Mouse (Mus musculus) megakaryocyte-erythroid progenitor cell, adult 5-6 weeks (primary cell): ENCODE results near the gene Ubap1. TPM values are rescaled to one million over a fixed set of nuclear protein-coding genes. Genes with fewer than 3 reads are reported as not detected.

Experiments used
- ATAC-seq: replicated peaks from 2 replicates; pipeline ENCODE4 v1.8.0; 2016; ENCODE audit warnings: mild to moderate bottlenecking, inconsistent platforms; ENCODE audit not compliant: severe bottlenecking, poor library complexity, low FRiP score, low TSS enrichment
- total RNA-seq, 2 experiments: library from RNA; stranded (forward) in 1 of 2; stranded (reverse) in 1 of 2; fragments of 200-1000, 215-1000 nt in 1 of 2; fragments of >200 nt in 1 of 2; fragmentation: Nextera tagmentation in 1 of 2; gene quantifications; 2 replicates each; pipeline ENCODE4 v1.2.3; 2014 to 2017

The Ubap1 gene
- total RNA-seq, 2 experiments from 2014 or later, result 16.9 to 21.4 TPM

DNA sequence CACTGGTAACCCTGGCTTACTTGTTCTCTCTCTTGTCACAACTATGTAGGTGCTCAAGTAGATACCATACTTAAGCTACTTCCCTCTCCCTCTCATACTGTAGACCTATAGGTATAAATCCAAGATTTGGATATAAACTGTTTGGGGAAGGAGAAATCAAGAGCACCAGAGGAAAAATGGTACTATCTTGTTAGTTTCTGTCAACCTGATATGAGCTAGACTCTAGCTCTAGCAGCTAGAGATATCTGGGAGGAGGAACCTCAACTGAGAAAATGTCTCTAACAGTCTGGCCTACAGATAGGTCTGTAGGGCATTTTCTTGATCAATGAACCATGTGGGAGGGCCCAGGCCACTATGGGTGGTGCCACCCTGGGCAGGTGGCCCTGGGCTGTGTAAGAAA, 52.4 kb downstream of the Ubap1 start:
- ATAC-seq, result no peak; the same call in 1 of the 2 replicates

DNA sequence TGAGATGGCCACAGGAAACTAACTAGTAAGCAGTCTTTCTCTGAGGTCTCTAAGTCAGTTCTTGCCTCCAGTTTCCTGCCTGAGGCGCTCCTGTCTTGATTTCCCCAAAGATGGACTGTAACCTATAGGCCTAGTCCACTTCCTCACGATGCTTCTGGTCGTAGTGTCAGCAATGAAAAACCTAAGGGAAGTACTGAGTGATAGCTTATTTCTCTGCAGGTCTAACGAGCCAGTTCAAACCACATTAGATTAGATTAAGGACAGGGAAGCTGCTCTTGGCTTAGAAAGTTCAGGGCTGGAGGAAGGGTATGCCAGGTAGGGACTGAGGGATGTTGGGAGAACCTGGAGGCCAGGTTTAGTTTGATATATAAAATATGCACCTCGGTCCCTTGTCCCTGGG, 52.8 kb downstream of the Ubap1 start:
- no peak for ATAC-seq

DNA sequence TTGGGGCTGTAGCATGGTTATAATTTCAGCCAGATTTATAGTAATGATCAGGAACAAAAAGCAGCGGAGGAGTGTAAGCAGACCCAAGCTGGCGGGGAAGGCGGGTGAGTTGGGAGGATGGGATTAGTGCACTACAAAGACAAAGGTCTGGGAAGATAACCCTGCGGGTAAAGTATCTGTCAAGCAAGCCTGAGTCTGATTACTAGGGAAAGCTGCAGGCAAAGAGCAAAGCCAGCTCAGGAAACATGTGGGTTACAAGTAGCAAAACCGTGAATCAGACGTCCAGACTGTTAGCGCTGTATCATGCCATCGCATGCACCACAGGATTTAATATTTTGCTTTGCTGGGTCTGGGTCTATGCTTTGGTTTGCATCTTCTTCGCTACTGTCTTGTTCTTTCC, 57.8 kb downstream of the Ubap1 start:
- no peak for ATAC-seq

DNA sequence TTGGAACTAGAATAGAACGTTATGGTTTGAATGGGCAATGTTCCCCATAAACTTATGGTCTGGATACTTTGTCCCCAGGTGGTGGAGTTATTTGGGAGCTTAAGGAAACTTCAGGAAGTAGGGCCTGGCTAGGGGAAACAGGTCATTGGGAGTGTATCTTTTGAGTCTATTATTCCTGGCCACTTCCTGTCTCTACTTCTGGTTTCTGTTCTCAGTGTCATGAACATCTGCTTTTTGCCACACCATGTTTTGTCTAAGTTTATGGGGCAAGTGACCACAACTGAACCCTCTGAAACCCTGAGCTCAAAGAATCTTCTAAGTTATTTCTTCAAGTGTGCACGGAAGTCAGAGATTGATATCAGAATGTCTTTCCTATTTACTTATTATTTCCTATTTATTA, 58.6 kb downstream of the Ubap1 start:
- no peak for ATAC-seq

DNA sequence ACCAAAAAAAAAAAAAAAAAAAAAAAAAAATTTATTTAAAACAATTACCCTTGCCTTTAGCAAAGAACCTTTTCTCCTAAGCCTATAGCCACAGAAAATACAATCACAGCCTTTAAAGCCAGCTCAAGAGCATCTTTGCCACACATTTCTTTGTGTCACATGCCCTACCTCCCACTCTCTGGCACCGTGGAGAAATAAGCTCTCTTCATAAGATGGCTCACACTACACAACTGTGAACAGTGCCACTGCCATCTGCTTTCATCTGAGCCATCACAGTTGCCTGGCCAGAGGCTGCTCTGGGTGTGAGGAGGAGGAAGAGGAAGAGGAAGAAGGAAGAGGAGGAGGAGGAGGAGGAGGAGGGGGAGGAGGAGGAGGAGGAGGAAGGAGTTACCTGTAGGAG, 60.5 kb downstream of the Ubap1 start:
- no peak for ATAC-seq

DNA sequence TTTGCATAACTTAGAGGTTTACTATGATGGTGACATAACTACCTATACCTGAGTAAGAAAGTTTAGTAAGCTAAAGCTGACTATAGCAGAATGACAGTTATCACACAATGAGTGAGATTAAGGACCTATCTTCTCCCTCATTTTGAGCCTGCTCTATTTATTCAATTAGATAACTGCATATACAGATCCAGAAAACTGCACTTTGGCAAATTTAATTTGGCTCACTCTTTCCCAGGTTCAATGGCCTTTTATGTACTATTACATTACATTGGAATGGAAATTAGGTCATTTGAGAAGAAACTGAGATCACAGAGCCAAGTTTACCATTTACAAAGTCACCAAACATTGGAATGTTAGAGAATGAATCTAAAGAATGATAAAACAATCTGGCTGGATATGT, 68.2 kb downstream of the Ubap1 start:
- no peak for ATAC-seq

DNA sequence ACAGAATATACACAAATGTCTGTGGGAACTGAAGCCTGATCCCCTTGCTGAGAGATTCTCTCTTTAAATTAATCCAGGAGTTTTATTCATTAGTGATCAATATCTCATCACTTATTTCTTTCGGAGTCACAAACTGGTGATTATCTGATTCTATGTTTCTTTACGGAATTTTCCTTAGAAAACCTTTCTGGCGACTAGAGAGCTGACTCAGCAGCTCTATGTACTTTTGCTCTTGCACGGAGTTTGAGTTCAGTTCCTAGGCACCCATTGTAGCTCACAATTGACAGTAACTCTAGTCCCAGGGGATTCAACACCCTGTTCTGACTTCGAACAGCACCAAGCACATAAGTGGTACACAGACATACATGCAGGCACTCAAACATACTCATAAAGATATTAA, 90.1 kb downstream of the Ubap1 start:
- ATAC-seq, result no peak

Other genes starting within 250 kb of the Ubap1 start
- 44.6 and 49.1 TPM in 2 replicates for gene Nol6, start 224.5 kb upstream of the Ubap1 start, total RNA-seq (2014; fragmentation: Nextera tagmentation)
- 24.8 and 26.9 TPM in 2 replicates for gene Nol6, start 224.5 kb upstream of the Ubap1 start, total RNA-seq (2017)
- gene Ube2r2, start 213.3 kb upstream of the Ubap1 start, total RNA-seq (2014; fragmentation: Nextera tagmentation), result 86.7 and 101 TPM in 2 replicates
- 36.5 and 46.2 TPM in 2 replicates for gene Ube2r2, start 213.3 kb upstream of the Ubap1 start, total RNA-seq (2017)
- 92.9 and 107 TPM in 2 replicates for gene Ubap2, start 73.9 kb upstream of the Ubap1 start, total RNA-seq (2014; fragmentation: Nextera tagmentation)
- gene Ubap2, start 73.9 kb upstream of the Ubap1 start, total RNA-seq (2017), result 31.5 and 35.4 TPM in 2 replicates
- gene Dcaf12, start 34.1 kb upstream of the Ubap1 start, total RNA-seq (2014; fragmentation: Nextera tagmentation), result 25.0 and 25.9 TPM in 2 replicates
- gene Dcaf12, start 34.1 kb upstream of the Ubap1 start, total RNA-seq (2017), result 23.8 and 28.2 TPM in 2 replicates
- 29.6 and 35.0 TPM in 2 replicates for gene Kif24, start 115.9 kb downstream of the Ubap1 start, total RNA-seq (2014; fragmentation: Nextera tagmentation)
- gene Kif24, start 115.9 kb downstream of the Ubap1 start, total RNA-seq (2017), result 10.8 and 14.9 TPM in 2 replicates
- 18.1 and 27.4 TPM in 2 replicates for gene Nudt2, start 116.2 kb downstream of the Ubap1 start, total RNA-seq (2014; fragmentation: Nextera tagmentation)
- gene Nudt2, start 116.2 kb downstream of the Ubap1 start, total RNA-seq (2017), result 18.2 and 40.3 TPM in 2 replicates
- gene AI464131, start 154.1 kb downstream of the Ubap1 start, total RNA-seq (2014; fragmentation: Nextera tagmentation), result 0.15 TPM in 1 of 2 replicates, not detected in the other
- gene AI464131, start 154.1 kb downstream of the Ubap1 start, total RNA-seq (2017), result not detected in 2 replicates
- gene 1110017D15Rik, start 168.3 kb downstream of the Ubap1 start, total RNA-seq (2014; fragmentation: Nextera tagmentation), result not detected in 2 replicates
- not detected in 2 replicates for gene 1110017D15Rik, start 168.3 kb downstream of the Ubap1 start, total RNA-seq (2017)
- 1.7 and 1.9 TPM in 2 replicates for gene Fam219a, start 220.5 kb downstream of the Ubap1 start, total RNA-seq (2014; fragmentation: Nextera tagmentation)
- gene Fam219a, start 220.5 kb downstream of the Ubap1 start, total RNA-seq (2017), result 0.11 and 0.52 TPM in 2 replicates
- gene Dnaic1, start 220.8 kb downstream of the Ubap1 start, total RNA-seq (2014; fragmentation: Nextera tagmentation), result not detected in 2 replicates
- not detected in 2 replicates for gene Dnaic1, start 220.8 kb downstream of the Ubap1 start, total RNA-seq (2017)